Mouse (Mus musculus) CD4-positive, CD25-positive, alpha-beta regulatory T cell, adult 9 weeks (primary cell): ENCODE results near the gene Cyp4x1. TPM values are rescaled to one million over a fixed set of nuclear protein-coding genes. Genes with fewer than 3 reads are reported as not detected.

Experiments used
- polyA plus RNA-seq: library from polyadenylated mRNA; unstranded; fragments of 100-300 nt; shearing (Covaris generic); gene quantifications from one replicate; pipeline ENCODE4 v1.2.1, GENCODE M21; 2017

Gene Cyp4x1
- not detected for polyA plus RNA-seq

GRCm38 (mm10) chr4:115133621-115134295, at the start of gene Cyp4x1:
TSS of gene Cyp4x1 (minus strand) at chr4:115134281.

GRCm38 (mm10) chr4:115088611-115089338, 45.3 kb downstream of the Cyp4x1 start, which contains the start of gene Pdzk1ip1:
TSS of gene Pdzk1ip1 (plus strand) at chr4:115088708.

GRCm38 (mm10) chr4:115056371-115056920, 77.6 kb downstream of the Cyp4x1 start, which contains the start of gene Tal1:
TSS of gene Tal1 (plus strand) at chr4:115056426.

Other genes starting within 250 kb of the Cyp4x1 start
- 0.10 TPM for gene Foxd2, start 225.4 kb downstream of the Cyp4x1 start, polyA plus RNA-seq
- not detected for gene Foxe3, start 208.3 kb downstream of the Cyp4x1 start, polyA plus RNA-seq
- 43.8 TPM for gene Cmpk1, start 147.0 kb downstream of the Cyp4x1 start, polyA plus RNA-seq
- gene Stil, start 134.1 kb downstream of the Cyp4x1 start, polyA plus RNA-seq = 1.3 TPM
- gene Tal1, start 77.9 kb downstream of the Cyp4x1 start, polyA plus RNA-seq = not detected
- 28.7 TPM for gene Pdzk1ip1, start 45.6 kb downstream of the Cyp4x1 start, polyA plus RNA-seq
- not detected for gene Cyp4a29, start 107.8 kb upstream of the Cyp4x1 start, polyA plus RNA-seq
- gene Cyp4a12a, start 164.8 kb upstream of the Cyp4x1 start, polyA plus RNA-seq = not detected